Mouse (Mus musculus): ENCODE results near the gene Apex1.

DNA sequence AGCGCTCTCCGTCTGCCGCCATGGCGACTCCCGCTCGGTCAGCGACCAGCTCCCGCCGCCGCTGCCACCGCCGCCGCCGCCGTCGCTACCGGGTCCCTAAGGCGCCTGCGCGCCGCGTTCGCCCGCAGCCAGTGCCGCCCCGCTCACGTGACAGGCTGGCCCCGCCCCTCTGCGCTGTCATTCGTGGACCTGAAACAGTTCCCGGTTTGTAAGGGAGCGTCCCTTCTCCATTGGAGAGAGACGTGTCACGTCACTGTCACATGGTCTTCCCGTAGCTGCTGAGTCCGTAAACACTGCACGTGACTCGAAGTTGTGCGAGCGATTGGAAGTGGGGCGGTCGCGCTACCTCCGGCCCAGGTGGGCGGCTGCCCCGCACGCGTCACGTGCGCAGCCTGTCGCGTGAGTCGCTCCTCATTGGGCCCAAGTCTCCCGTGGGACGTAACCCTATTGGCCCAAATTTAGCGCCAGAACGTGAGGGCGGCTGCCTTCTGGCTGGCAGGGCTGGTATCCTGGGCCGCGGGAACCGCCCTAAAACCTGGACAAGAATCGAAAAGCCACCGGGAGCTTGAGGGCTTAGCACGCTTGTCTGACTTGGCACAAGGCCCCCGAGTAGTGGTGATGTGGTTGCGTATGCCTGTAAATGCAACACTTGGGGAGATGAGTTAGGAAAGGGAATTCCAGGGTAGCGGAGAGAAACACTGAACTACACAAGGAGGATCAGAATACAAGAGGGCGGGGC is 6.2 kb downstream of the Apex1 start, which contains the start of the genes Pip4p1 and Pnp:
- TF ChIP-seq CTCF (IDR thresholded peaks at IDR 0.05; ENCODE audit: extremely low read depth, insufficient read depth, low read length) (no peak), POLR2A (IDR thresholded peaks at IDR 0.05; ENCODE audit: extremely low read depth, insufficient read depth, low read length) (peak; percentile 53; the same call in 1 of the 2 replicates)
